Mouse (Mus musculus) kidney, postnatal 0 days (tissue): ENCODE measurements around the gene Wdr35. TPM values are rescaled to one million over a fixed set of nuclear protein-coding genes. Genes with fewer than 3 reads are reported as not detected.

ENCODE experiments used
- ATAC-seq: fragments of 200-750 bp; cut with Nextera tagmentation; replicated peaks from 2 replicates; pipeline ENCODE4 v1.8.0; 2017; ENCODE audit warnings: low read depth, moderate number of reproducible peaks, moderate TSS enrichment, moderate library complexity; ENCODE audit not compliant: low FRiP score
- DNase-seq: peaks from one replicate; pipeline ENCODE4 v3.0.0-alpha.2; 2016; ENCODE audit warnings: low spot score
- H3K27ac ChIP-seq: fragments of 300-500 bp; sonication (generic); 2 replicates; pipeline ENCODE4 v1.5.1; 2014; ENCODE audit warnings: mild to moderate bottlenecking
- H3K27me3 ChIP-seq: fragments of 300-500 bp; sonication (generic); 2 replicates; pipeline ENCODE4 v1.6.1; 2014; ENCODE audit warnings: low read length, mixed read lengths; ENCODE audit not compliant: insufficient read depth
- H3K36me3 ChIP-seq: fragments of 300-500 bp; sonication (generic); 2 replicates; pipeline ENCODE4 v1.6.1; 2014; ENCODE audit warnings: low read length, mixed read lengths; ENCODE audit not compliant: insufficient read depth
- H3K4me1 ChIP-seq: fragments of 300-500 bp; sonication (generic); replicated peaks from 2 replicates; pipeline ENCODE4 v1.6.1; 2014; ENCODE audit warnings: antibody characterized with exemption, low read length, mixed read lengths; ENCODE audit not compliant: insufficient read depth
- H3K4me2 ChIP-seq: fragments of 300-500 bp; sonication (generic); 2 replicates; pipeline ENCODE4 v1.6.1; 2014; ENCODE audit warnings: mild to moderate bottlenecking, low read length, moderate library complexity, mixed read lengths
- H3K4me3 ChIP-seq: fragments of 300-500 bp; sonication (generic); replicated peaks from 2 replicates; pipeline ENCODE4 v1.5.1; 2014; ENCODE audit warnings: low read depth, low read length
- H3K9ac ChIP-seq: fragments of 300-500 bp; sonication (generic); 2 replicates; pipeline ENCODE4 v1.6.1; 2014; ENCODE audit warnings: low read depth, low read length
- H3K9me3 ChIP-seq: fragments of 300-500 bp; sonication (generic); replicated peaks from 2 replicates; pipeline ENCODE4 v1.6.1; 2016; ENCODE audit warnings: low read length, inconsistent platforms, mixed read lengths
- CTCF ChIP-seq: IDR thresholded peaks from 2 replicates; pipeline ENCODE4 v1.5.1; 2016; ENCODE audit warnings: antibody characterized with exemption, low read depth, mild to moderate bottlenecking, moderate library complexity
- WGBS: fragments of 180-500 bp; shearing (Covaris S2); extraction: QIAGEN DNeasy Blood & Tissue Kit; methylation state at CpG from one replicate; pipeline ENCODE4 v1.1.7; 2014; 5-methylcytosine and 5-hydroxymethylcytosine counted together
- polyA plus RNA-seq: library from polyadenylated mRNA; unstranded; fragments of >200 nt; fragmentation: Nextera tagmentation; extraction: Ambion mirVana; gene quantifications from 2 replicates; pipeline ENCODE4 v1.2.1, GENCODE M21; 2015

Wdr35 gene
- polyA plus RNA-seq, 1 experiment from 2014 or later: 12.4 TPM

DNA sequence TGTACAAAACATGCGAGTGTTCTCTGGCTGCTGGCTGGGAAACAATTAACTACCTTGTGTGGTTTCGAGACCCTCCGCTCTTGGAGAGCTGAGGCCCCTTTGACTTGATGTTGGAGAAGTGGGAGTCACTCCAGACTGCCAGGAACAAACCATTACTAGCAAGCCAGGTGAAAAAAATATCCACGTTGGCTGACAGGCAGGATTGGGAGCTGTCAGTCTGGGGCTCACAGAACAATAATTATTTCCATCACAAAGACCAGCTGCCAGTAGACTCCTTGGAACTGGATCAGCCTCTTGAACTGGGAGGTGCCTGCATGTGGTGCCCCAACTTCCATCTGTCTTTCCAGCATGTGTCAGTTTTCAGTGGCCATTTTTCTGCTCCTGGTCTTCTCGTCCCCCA is 68.6 kb downstream of the Wdr35 start:
- TF ChIP-seq CTCF: no peak
- WGBS: 74% methylated on average over 5 of the region's 5 CpGs

DNA sequence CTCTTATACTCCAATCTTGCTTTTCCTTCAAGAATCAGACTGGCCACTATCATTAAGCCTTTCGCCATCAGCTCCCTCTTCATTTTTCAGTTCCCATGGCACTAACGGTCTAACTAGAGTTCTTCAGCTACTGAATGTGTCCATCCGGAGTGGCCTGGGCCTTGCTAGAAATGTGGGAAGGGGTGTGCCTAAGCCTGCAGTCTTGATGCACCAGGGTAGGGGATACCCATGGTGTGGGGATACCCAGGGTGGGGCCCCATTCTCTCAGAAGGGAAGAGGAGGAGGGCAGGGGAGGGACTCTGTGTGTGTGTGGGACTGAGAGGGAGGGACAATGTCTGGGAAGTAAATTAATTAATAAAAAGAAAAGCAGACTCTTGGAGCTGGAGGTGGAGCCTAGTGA is 69.1 kb downstream of the Wdr35 start:
- Histone ChIP-seq H3K36me3 (peaks cover 3% of the 10 kb centered on the region; the same call in 1 of the 2 replicates), H3K9me3 (no peaks in the 10 kb centered on the region), H3K4me1 (no peaks in the 10 kb centered on the region), H3K27me3 (no peaks in the 10 kb centered on the region), H3K27ac (no peak overlapping the region), H3K9ac (no peak overlapping the region), H3K4me3 (no peak overlapping the region), H3K4me2 (no peak overlapping the region)
- DNase-seq (no peak), ATAC-seq (no peak)
- 91% methylated on average over 3 of the region's 3 CpGs for WGBS
- no peak for TF ChIP-seq CTCF

More for the DNA sequence above, 68.6 kb downstream of the Wdr35 start:
- no peak overlapping the region for H3K9ac ChIP-seq
- no peaks in the 10 kb centered on the region for H3K9me3 ChIP-seq
- H3K27ac ChIP-seq: no peak overlapping the region
- peaks cover 3% of the 10 kb centered on the region; the same call in 1 of the 2 replicates for H3K36me3 ChIP-seq
- H3K4me2 ChIP-seq: no peak overlapping the region
- H3K4me1 ChIP-seq: no peaks in the 10 kb centered on the region
- no peaks in the 10 kb centered on the region for H3K27me3 ChIP-seq
- ATAC-seq (no peak), DNase-seq (no peak)
- no peak overlapping the region for H3K4me3 ChIP-seq

- Histone ChIP-seq H3K9ac (no peak overlapping the region), H3K36me3 (peaks cover 3% of the 10 kb centered on the region; the same call in 1 of the 2 replicates), H3K4me3 (no peak overlapping the region), H3K4me1 (no peaks in the 10 kb centered on the region), H3K27ac (no peak overlapping the region), H3K27me3 (no peaks in the 10 kb centered on the region), H3K9me3 (no peaks in the 10 kb centered on the region), H3K4me2 (no peak overlapping the region)
- no peak for TF ChIP-seq CTCF
- DNase-seq (no peak), ATAC-seq (no peak)
- 92% methylated on average over 7 of the region's 7 CpGs for whole genome bisulfite sequencing
These were observed 71.0 kb downstream of the Wdr35 start for GRCm38 (mm10) chr12:9044666-9045065.

- Histone ChIP-seq H3K9ac (no peak overlapping the region), H3K4me2 (no peak overlapping the region), H3K9me3 (no peaks in the 10 kb centered on the region), H3K27ac (no peak overlapping the region), H3K36me3 (peaks cover 3% of the 10 kb centered on the region; the same call in 1 of the 2 replicates), H3K4me3 (no peak overlapping the region), H3K27me3 (no peaks in the 10 kb centered on the region), H3K4me1 (no peaks in the 10 kb centered on the region)
- ATAC-seq: no peak
- no peak for DNase-seq
- 90% methylated on average over 4 of the region's 4 CpGs for WGBS
- no peak for TF ChIP-seq CTCF
These were observed 73.0 kb downstream of the Wdr35 start for GRCm38 (mm10) chr12:9046674-9047073.

DNA sequence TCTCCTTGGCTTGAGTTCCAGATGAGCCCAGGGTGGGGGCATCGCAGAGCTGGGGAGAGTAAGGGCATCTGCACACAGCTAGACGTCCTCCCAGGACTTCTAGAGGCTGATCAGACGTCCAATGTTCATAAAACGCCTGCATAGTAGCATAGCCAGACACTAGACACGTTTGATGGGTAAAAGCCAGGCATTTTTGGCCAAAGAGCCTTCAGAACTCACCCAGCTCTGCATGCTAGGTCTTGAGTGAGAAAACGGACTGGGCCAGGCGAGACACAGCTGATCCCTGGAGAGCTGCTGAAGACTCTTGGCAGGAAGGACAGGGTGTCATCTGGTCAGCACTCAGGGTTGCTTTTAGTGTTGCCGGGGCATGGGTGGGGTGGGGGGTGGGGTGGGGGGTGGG is 74.4 kb downstream of the Wdr35 start:
- no peaks in the 10 kb centered on the region for H3K4me1 ChIP-seq
- no peak for ATAC-seq
- no peak overlapping the region for H3K9ac ChIP-seq
- no peak for TF ChIP-seq CTCF
- no peak overlapping the region for H3K27ac ChIP-seq
- 65% methylated on average over 8 of the region's 8 CpGs for WGBS
- DNase-seq: no peak
- H3K36me3 ChIP-seq: no peaks in the 10 kb centered on the region
- no peaks in the 10 kb centered on the region for H3K27me3 ChIP-seq
- no peaks in the 10 kb centered on the region for H3K9me3 ChIP-seq
- no peak overlapping the region for H3K4me3 ChIP-seq
- no peak overlapping the region for H3K4me2 ChIP-seq

- Histone ChIP-seq H3K4me3 (no peak overlapping the region), H3K4me2 (no peak overlapping the region), H3K4me1 (0 out of 2 replicates have a peak, but pooled peaks cover 3% of the 10 kb centered on the region), H3K36me3 (no peaks in the 10 kb centered on the region), H3K9ac (no peak overlapping the region), H3K27me3 (no peaks in the 10 kb centered on the region), H3K9me3 (no peaks in the 10 kb centered on the region), H3K27ac (no peak overlapping the region)
- ATAC-seq: no peak
- peak; percentile 15 for DNase-seq
- 21% methylated on average over 6 of the region's 6 CpGs for WGBS
- TF ChIP-seq CTCF: no peak
These were observed 77.1 kb downstream of the Wdr35 start for GRCm38 (mm10) chr12:9050824-9051223.
